9 mouse cellular contexts compared by ENCODE assay signal in the genomic region with DNA sequence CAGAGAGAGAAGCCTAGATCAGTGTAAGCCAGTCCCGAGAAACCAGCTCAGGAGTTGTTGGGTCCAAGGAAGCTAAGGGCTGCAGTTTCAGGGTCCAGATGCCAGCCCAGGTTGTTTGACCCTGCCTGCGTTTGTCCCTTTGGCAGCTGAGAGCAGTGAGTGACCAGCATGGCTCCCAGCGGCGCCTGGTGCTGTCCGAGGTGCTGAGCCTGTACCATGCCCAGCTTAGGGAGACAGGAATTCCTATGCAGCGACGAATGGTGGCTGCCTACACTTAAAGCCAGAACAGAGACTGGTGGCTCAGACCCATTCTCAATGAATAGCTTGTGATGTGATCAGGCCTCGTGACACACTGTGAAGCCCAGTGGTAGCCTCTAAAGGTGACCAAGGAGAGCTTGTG. TPM values are rescaled to one million over a fixed set of nuclear protein-coding genes. Genes with fewer than 3 reads are reported as not detected.
DNase-seq lines count a peak whose midpoint lies in the region; ATAC-seq and TF ChIP-seq lines count a peak whose summit lies in the region.
"Had no signal": no experiment of that assay in that cellular context is flagged by ENCODE, and none has a peak within 500 bp of the region (broad histone marks: within the 10 kb centered on the region; RNA-seq: fewer than 3 reads in every experiment).

No protein-coding gene starts in this region.

- no peak overlapping the region for H3K27ac ChIP-seq in lung, embryonic 16.5 days (ENCODE audit: low read length)
- H3K27ac ChIP-seq in hindbrain, embryonic 15.5 days (replicated peaks), result no peak overlapping the region
- H3K27ac ChIP-seq in midbrain, postnatal 0 days (ENCODE audit: low read depth, low read length), result no peak overlapping the region
- no peak overlapping the region for H3K27ac ChIP-seq in forebrain, embryonic 16.5 days (ENCODE audit: low read length)
- H3K27ac ChIP-seq: liver, embryonic 15.5 days had no signal

- no peak for TF ChIP-seq CTCF in midbrain, postnatal 0 days (IDR thresholded peaks at IDR 0.05)

- no peak overlapping the region for H3K4me2 ChIP-seq in lung, embryonic 16.5 days (ENCODE audit: low read depth, low read length)
- H3K4me2 ChIP-seq in hindbrain, embryonic 15.5 days, result no peak overlapping the region
- H3K4me2 ChIP-seq in midbrain, postnatal 0 days (ENCODE audit: low read depth, low read length, poor library complexity, severe bottlenecking), result no peak overlapping the region
- no peak overlapping the region for H3K4me2 ChIP-seq in forebrain, embryonic 16.5 days (ENCODE audit: low read length)
- H3K4me2 ChIP-seq: liver, embryonic 15.5 days had no signal

- no peaks in the 10 kb centered on the region for H3K4me1 ChIP-seq in lung, embryonic 16.5 days (replicated peaks; ENCODE audit: control insufficient read depth, insufficient read depth, low read length)
- peaks cover 26% of the 10 kb centered on the region for H3K4me1 ChIP-seq in hindbrain, embryonic 15.5 days (replicated peaks)
- 0 out of 2 replicates have a peak, but pooled peaks cover 5% of the 10 kb centered on the region for H3K4me1 ChIP-seq in midbrain, postnatal 0 days (ENCODE audit: insufficient read depth, low read length)
- H3K4me1 ChIP-seq in forebrain, embryonic 16.5 days (replicated peaks; ENCODE audit: control insufficient read depth, insufficient read depth, low read length), result no peaks in the 10 kb centered on the region; the same call in 1 of the 2 replicates
- H3K4me1 ChIP-seq: liver, embryonic 15.5 days had no signal

- no peak overlapping the region for H3K4me3 ChIP-seq in lung, embryonic 16.5 days (ENCODE audit: low read length)
- H3K4me3 ChIP-seq in hindbrain, embryonic 15.5 days, result no peak overlapping the region
- H3K4me3 ChIP-seq in midbrain, postnatal 0 days (ENCODE audit: low read depth, low read length), result no peak overlapping the region
- H3K4me3 ChIP-seq in forebrain, embryonic 16.5 days (replicated peaks; ENCODE audit: low read length), result no peak overlapping the region
- H3K4me3 ChIP-seq: liver, embryonic 15.5 days had no signal

- no peaks in the 10 kb centered on the region for H3K27me3 ChIP-seq in lung, embryonic 16.5 days (ENCODE audit: control insufficient read depth, insufficient read depth, low read depth, low read length)
- no peaks in the 10 kb centered on the region for H3K27me3 ChIP-seq in hindbrain, embryonic 15.5 days
- H3K27me3 ChIP-seq in midbrain, postnatal 0 days (ENCODE audit: insufficient read depth, low read length), result peaks cover 6% of the 10 kb centered on the region; the same call in 1 of the 2 replicates
- H3K27me3 ChIP-seq in forebrain, embryonic 16.5 days (replicated peaks; ENCODE audit: control insufficient read depth, insufficient read depth, low read length), result peaks cover 20% of the 10 kb centered on the region

- WGBS in lung, embryonic 16.5 days, result 1% methylated on average over 8 of the region's 8 CpGs
- WGBS in hindbrain, embryonic 15.5 days, result 7% methylated on average over 8 of the region's 8 CpGs
- 11% methylated on average over 8 of the region's 8 CpGs for WGBS in midbrain, postnatal 0 days
- 1% methylated on average over 8 of the region's 8 CpGs for WGBS in forebrain, embryonic 16.5 days

- ATAC-seq in lung, embryonic 16.5 days (ENCODE audit: low read depth), result peak; percentile 45; the same call in 1 of the 2 replicates
- peak; percentile 29; the same call in 1 of the 2 replicates for ATAC-seq in hindbrain, embryonic 15.5 days (ENCODE audit: low FRiP score, low read depth)
- ATAC-seq in midbrain, postnatal 0 days (ENCODE audit: low FRiP score), result no peak
- ATAC-seq in forebrain, embryonic 16.5 days, result no peak

- H3K9me3 ChIP-seq in lung, embryonic 16.5 days (ENCODE audit: control insufficient read depth, low read length), result no peaks in the 10 kb centered on the region
- H3K9me3 ChIP-seq in hindbrain, embryonic 15.5 days, result no peaks in the 10 kb centered on the region
- H3K9me3 ChIP-seq in midbrain, postnatal 0 days (ENCODE audit: low read length), result no peaks in the 10 kb centered on the region
- H3K9me3 ChIP-seq in forebrain, embryonic 16.5 days (ENCODE audit: control insufficient read depth, low read length), result no peaks in the 10 kb centered on the region
- H3K9me3 ChIP-seq: liver, embryonic 15.5 days had no signal

- H3K9ac ChIP-seq in lung, embryonic 16.5 days (ENCODE audit: low read length), result no peak overlapping the region
- no peak overlapping the region for H3K9ac ChIP-seq in hindbrain, embryonic 15.5 days
- H3K9ac ChIP-seq in midbrain, postnatal 0 days (replicated peaks; ENCODE audit: low read length, poor library complexity, severe bottlenecking), result no peak overlapping the region
- H3K9ac ChIP-seq in forebrain, embryonic 16.5 days (replicated peaks; ENCODE audit: low read depth, low read length), result no peak overlapping the region
- H3K9ac ChIP-seq: liver, embryonic 15.5 days had no signal

- DNase-seq in lung, adult 18-20 months, result no peak
- DNase-seq in adrenal gland, postnatal 25 days, result peak; percentile 70
- peak; percentile 17 for DNase-seq in midbrain, postnatal 0 days (ENCODE audit: low spot score)
- DNase-seq in right cerebral cortex, adult 2 months (ENCODE audit: low spot score in 2 of 2), result no peak
- DNase-seq in right cerebral cortex, postnatal 25 days, result no peak

- no peaks in the 10 kb centered on the region for H3K36me3 ChIP-seq in lung, embryonic 16.5 days (ENCODE audit: control insufficient read depth, insufficient read depth, low read length)
- no peaks in the 10 kb centered on the region for H3K36me3 ChIP-seq in hindbrain, embryonic 15.5 days
- no peaks in the 10 kb centered on the region for H3K36me3 ChIP-seq in midbrain, postnatal 0 days (ENCODE audit: insufficient read depth, low read length)
- no peaks in the 10 kb centered on the region for H3K36me3 ChIP-seq in forebrain, embryonic 16.5 days (ENCODE audit: control insufficient read depth, insufficient read depth)
- H3K36me3 ChIP-seq: liver, embryonic 15.5 days had no signal

RNA-seq across cellular contexts. Expression of gene Bhlhe23, which starts 20.8 kb away (rescaled TPM):
- polyA plus RNA-seq in lung, embryonic 16.5 days (2015; fragmentation: Nextera tagmentation; extraction: Ambion mirVana), result not detected in 2 replicates
- not detected in 2 replicates for total RNA-seq in adrenal gland, postnatal 25 days (2021)
- 0.73 and 5.2 TPM in 2 replicates for polyA plus RNA-seq in hindbrain, embryonic 15.5 days (2015; fragmentation: Nextera tagmentation; extraction: Ambion mirVana)
- total RNA-seq in midbrain, postnatal 0 days (2014; rRNA removed), result 7.6 and 7.9 TPM in 2 replicates
- polyA plus RNA-seq in midbrain, postnatal 0 days (2015; fragmentation: Nextera tagmentation; extraction: Ambion mirVana), result 5.9 and 6.0 TPM in 2 replicates
- polyA plus RNA-seq in forebrain, embryonic 16.5 days (2015; fragmentation: Nextera tagmentation; extraction: Ambion mirVana), result 0.13 and 0.75 TPM in 2 replicates
- polyA plus RNA-seq: liver, embryonic 15.5 days had no signal

RNA-seq across cellular contexts. Expression of gene Slc17a9, which starts 30.8 kb away (rescaled TPM):
- 1.5 and 2.1 TPM in 2 replicates for polyA plus RNA-seq in lung, embryonic 16.5 days (2015; fragmentation: Nextera tagmentation; extraction: Ambion mirVana)
- 1.1 and 2.2 TPM in 2 replicates for total RNA-seq in adrenal gland, postnatal 25 days (2021)
- polyA plus RNA-seq in hindbrain, embryonic 15.5 days (2015; fragmentation: Nextera tagmentation; extraction: Ambion mirVana), result 0.29 and 0.33 TPM in 2 replicates
- 0.55 and 1.2 TPM in 2 replicates for total RNA-seq in midbrain, postnatal 0 days (2014; rRNA removed)
- 0.20 TPM in 1 of 2 replicates, not detected in the other for polyA plus RNA-seq in midbrain, postnatal 0 days (2015; fragmentation: Nextera tagmentation; extraction: Ambion mirVana)
- polyA plus RNA-seq in forebrain, embryonic 16.5 days (2015; fragmentation: Nextera tagmentation; extraction: Ambion mirVana), result 0.22 and 0.48 TPM in 2 replicates

RNA-seq across cellular contexts. Expression of gene Gid8, which starts 46.0 kb away (rescaled TPM):
- 49.4 and 50.9 TPM in 2 replicates for polyA plus RNA-seq in lung, embryonic 16.5 days (2015; fragmentation: Nextera tagmentation; extraction: Ambion mirVana)
- total RNA-seq in adrenal gland, postnatal 25 days (2021), result 63.0 and 72.3 TPM in 2 replicates
- 51.6 and 54.9 TPM in 2 replicates for polyA plus RNA-seq in hindbrain, embryonic 15.5 days (2015; fragmentation: Nextera tagmentation; extraction: Ambion mirVana)
- total RNA-seq in midbrain, postnatal 0 days (2014; rRNA removed), result 43.6 and 56.4 TPM in 2 replicates
- polyA plus RNA-seq in midbrain, postnatal 0 days (2015; fragmentation: Nextera tagmentation; extraction: Ambion mirVana), result 44.5 and 46.5 TPM in 2 replicates
- 57.2 and 58.3 TPM in 2 replicates for polyA plus RNA-seq in forebrain, embryonic 16.5 days (2015; fragmentation: Nextera tagmentation; extraction: Ambion mirVana)

RNA-seq across cellular contexts. Expression of gene Dido1, which starts 46.1 kb away (rescaled TPM):
- polyA plus RNA-seq in lung, embryonic 16.5 days (2015; fragmentation: Nextera tagmentation; extraction: Ambion mirVana), result 27.6 and 28.2 TPM in 2 replicates
- 49.8 and 53.0 TPM in 2 replicates for total RNA-seq in adrenal gland, postnatal 25 days (2021)
- 24.4 and 27.8 TPM in 2 replicates for polyA plus RNA-seq in hindbrain, embryonic 15.5 days (2015; fragmentation: Nextera tagmentation; extraction: Ambion mirVana)
- total RNA-seq in midbrain, postnatal 0 days (2014; rRNA removed), result 36.7 and 44.1 TPM in 2 replicates
- 19.3 and 22.2 TPM in 2 replicates for polyA plus RNA-seq in midbrain, postnatal 0 days (2015; fragmentation: Nextera tagmentation; extraction: Ambion mirVana)
- 29.4 and 30.3 TPM in 2 replicates for polyA plus RNA-seq in forebrain, embryonic 16.5 days (2015; fragmentation: Nextera tagmentation; extraction: Ambion mirVana)

Comparison
In these comparisons a context has a peak if more than half of its experiments do, and no peak if none do; other contexts are left out.
1. ATAC-seq: peak in lung, embryonic 16.5 days (single experiment) and hindbrain, embryonic 15.5 days (single experiment); none in midbrain, postnatal 0 days (single experiment) and forebrain, embryonic 16.5 days (single experiment).
2. DNase-seq: peak in adrenal gland, postnatal 25 days (single experiment) and midbrain, postnatal 0 days (single experiment); none in lung, adult 18-20 months (0 of 2), right cerebral cortex, adult 2 months (0 of 2) and right cerebral cortex, postnatal 25 days (single experiment).